Mouse (Mus musculus) mature B cell (primary cell): Measurements from ENCODE around the gene Mael.

ENCODE experiments used
- in situ Hi-C: fragments of 300-500 bp; cut with MboI; formaldehyde crosslinking; loops from 2 replicates; pipeline ENCODE4 v1.14.3; 2019

Gene Mael

DNA sequence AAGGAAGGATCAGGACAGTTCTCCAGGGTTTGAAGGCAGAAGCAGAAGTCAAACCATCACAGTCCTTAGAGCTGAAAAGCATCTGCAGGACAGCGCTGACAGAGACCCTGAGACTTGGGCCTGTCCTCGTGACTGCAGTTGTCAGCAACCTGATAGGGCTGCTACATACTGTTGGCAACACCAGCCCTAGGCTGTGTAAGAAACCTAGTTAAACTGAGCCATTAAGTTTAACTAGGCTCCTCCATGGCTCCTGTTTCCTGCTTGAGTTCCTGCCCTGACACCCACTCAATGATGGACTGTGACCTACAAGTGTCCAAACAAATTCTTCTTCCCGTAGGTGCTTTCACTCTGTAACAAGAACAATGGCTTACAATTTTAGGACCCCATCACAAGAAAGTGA, 33.4 kb downstream of the Mael start:
- in situ Hi-C loops = no loop called here

DNA sequence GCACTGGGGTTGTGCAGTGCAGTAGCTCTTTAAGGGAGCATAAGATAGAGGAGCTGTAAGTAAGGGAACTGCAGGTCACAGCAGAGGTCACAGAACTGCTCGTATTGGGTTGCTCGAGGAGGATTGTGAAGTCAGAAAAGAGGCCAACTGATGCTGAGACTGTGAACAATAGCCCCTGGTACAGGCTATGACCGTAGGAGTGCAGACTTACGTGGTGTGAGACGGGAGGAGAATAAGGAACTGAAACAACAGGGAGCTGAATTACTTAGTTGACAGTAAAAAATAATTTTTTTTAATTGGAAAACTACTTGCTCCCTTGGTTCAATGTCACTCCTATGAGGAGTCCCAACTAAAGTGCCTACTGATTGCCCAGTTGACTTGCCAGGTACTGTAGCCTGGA, 34.4 kb downstream of the Mael start:
- in situ Hi-C loops = no loop called here

DNA sequence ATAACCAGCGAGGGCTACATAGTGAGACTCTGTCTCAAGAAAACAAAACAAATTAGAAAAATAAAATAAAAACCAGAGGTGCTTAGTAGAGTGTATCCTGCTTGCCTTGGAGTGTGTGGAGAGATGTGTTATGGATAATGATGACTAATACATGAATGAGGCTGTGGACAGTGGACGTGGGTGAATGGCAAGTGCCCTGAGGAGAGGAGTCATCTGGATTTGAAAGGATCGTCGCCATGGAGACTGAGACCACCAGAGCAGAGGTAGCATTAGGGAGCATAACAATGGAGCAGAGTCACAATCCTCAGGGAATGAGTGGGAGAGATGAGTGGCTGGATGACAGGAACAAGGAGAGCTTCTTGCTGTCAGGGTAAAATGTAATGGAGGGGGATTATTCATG, 48.7 kb downstream of the Mael start:
- in situ Hi-C loops = no loop called here

DNA sequence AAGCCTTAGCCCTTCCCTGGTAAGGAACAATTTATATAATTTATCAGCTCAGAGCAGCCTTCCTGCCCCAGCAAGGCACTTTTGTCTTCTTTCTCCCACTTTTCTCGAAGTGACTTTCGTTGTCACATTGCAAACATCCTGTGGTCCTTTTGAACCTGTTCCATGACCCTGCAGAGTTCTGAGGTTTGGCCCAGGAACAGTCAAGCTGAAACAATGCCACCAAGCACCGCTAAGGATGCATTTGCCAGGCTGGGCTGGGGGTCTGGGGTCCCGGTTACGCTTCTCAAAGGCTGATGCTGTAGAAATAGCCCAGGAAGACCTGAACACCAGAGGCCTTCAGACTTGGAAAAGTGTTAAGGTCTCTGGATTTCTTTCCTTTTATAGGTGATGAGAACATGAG, 53.2 kb downstream of the Mael start:
- in situ Hi-C loops = no loop called here

DNA sequence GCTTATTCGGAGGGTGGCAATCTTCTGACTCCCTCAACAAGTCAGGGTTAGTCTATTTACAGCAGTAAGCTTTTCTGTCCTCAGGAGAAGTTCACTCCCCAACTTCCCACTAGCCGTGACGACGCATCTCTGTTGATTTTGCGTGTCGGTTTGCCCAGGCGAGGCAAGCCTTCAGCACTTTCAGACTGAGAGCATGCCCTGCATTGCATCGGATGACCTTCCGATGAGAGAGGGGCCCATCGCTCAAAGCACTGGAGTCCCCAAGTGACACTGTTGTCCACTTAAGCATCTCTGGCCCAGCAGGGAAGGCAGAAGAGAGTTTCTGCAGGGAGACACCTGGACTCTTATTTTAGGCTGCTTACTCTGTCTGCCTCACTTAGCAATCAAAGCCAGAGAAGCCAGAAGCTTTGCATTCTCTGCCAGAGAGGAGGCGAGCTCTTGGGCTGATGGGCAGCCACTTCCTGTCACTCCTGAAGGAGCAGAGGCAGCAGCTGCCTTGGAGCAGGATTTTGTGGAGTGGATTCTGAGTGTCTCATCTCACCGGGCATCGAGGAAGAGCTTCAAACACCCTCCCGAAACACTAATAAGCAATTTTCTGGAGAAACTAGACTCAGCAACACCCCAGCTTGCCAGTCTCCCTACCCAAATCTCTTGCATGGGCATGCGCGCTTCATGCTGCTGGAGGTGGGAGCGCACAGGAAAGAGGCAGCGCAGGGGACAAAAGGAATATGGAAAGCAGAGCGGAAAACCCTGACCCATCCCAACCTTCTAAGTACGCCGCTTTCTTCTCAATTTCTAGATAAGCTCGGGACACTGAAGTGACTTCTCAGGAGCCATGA, 53.9 kb downstream of the Mael start:
- in situ Hi-C loops = no loop called here

DNA sequence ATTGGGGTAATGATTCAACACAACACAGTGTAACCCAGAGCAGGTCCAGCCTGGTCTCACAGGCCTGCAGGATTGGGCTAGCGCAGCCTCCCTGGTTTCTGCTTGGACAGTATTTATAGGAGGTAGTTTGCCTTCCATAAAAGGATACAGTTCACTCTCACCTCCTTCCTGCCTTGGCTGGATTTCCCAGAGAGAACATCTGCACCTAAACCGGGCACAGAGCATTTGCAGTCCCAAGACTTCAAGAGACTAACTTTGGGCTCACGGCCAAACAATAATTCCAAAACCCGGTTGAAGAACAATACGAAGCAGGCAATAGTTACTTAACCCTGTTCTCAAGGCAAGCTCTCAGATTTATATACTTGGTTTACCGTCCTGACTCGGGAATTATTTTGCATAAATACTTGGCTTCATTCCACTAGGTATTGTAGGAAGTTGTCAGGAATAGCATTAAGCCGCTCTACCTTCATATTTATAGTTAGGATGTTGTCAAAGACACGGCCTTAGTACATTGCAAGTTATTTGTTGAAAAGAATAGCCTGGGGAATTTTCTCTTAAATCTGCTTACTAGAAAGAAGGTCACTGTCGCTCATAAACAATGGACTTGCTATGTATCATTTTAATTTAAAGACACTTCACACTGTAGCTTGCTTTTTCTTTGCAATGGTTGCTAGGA, 55.5 kb downstream of the Mael start:
- in situ Hi-C loops = no loop called here

DNA sequence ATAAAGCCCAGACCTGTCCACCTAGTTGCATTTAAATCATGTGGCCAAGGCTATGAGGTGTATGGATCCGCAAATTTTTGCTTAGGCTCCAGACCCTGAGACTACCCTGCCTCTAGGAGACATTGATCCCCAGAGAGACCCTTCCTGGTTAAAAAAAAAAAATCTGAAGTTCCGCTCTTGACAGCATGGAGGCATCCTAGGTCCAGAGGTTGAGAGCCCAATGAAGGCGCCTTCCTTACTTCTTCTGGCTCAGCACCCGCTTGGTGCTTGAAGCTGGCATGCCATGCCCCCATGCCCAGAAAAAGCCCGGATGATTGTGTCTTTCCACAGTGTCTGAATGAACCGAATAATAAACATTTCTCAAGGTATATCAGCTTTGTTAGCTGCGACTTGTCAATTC, 57.0 kb downstream of the Mael start:
- in situ Hi-C loops = no loop called here

DNA sequence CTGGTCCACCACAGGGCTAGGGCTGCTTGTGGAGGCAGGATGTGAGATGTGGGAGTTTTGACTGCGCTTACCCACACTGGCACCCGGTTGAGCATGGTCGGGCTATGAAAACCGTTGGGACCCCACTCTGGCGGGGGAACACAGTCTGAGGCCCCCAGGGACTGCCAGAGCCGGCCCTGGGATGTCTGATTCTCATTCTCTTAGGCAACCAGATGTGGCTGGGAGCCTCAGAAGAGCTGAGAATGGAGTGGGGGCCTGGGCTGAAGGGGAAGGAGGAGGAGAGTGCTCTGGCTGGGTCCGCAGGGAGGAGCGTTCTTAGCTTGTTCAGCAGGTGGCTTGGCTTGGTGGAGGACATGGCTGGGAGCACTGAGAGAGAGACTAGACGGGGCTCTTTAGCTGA, 64.9 kb downstream of the Mael start:
- in situ Hi-C loops = loop anchor here (25.0 kb wide), 1 partner anchor 536 kb away; the partner anchor contains the start of gene Mpzl1

DNA sequence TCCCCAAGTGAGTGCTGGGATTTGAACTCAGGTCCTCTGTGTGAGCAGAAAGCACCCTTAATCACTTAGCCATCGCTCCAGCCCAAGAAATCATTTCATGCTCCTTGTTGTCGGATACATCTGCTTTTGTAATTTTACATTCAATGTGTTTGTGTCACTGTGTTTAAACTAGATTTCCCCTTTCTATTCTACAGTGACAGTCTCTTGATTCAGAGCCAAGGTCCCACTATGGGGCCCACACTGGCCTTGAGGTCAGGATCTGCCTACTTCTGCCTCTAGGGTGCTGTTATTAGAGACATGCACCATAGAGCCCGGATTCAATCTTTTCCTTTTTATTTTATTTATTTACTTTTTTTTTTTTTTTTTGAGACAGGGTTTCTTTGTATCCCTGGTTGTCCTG, 65.6 kb downstream of the Mael start:
- in situ Hi-C loops = loop anchor here (25.0 kb wide), 1 partner anchor 536 kb away; the partner anchor contains the start of gene Mpzl1

DNA sequence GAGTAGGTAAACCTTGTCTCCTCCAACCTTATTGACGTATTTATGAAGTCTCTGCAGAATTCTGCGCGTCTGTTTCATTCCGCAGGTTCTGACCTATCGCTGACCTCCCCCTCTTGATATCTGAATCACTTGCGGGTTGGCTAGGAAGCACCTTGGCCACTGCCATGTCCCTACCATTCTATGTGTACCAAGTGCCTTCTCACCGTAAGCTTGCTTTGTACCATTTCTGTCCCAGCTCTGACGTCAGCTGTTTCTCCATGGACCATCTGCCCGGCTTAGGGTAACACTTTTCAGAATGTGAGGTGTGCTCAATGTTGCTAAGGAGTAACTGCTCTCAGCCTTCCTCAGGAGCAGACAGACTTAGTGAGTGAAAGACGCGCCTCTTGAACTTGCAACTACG, 67.7 kb downstream of the Mael start:
- in situ Hi-C loops = loop anchor here (25.0 kb wide), 1 partner anchor 534 kb away; the partner anchor contains the start of gene Mpzl1

DNA sequence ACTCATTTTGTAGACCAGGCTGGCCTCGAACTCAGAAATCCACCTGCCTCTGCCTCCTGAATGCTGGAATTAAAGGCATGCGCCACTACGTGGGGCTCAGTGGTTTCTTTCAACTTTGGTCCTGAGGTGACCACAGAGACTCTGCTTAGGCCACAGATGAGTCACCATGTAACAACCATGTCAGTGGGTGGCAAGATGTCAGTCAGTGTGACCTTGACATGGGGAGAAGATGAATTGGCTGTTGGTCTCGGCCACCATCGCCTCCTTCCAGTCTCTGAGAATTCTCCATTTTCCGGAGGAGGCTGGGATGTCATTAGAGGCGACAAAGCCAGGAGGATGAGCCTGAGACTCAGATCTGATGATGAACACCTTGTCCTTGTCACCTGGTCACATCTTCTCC, 68.8 kb downstream of the Mael start:
- in situ Hi-C loops = loop anchor here (25.0 kb wide), 1 partner anchor 532 kb away; the partner anchor contains the start of gene Mpzl1

DNA sequence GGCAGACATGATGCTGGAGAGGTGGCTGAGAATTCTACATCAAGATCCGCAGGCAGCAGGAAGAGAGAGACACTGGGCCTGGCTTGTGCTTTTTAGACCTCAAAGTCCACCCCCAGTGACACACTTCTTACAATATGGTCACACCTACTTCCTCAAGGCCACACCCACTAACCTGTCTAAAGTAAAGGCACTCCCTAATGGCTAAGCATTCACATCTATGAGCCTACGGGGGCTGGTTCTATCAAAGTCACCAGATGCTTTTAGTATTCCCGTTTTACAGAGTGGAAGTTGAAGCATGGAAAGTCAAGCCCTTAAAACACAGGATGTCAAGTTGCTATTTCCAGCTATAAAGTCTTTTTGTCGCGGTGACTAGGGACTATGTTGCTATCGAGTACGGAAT, 70.5 kb downstream of the Mael start:
- in situ Hi-C loops = loop anchor here (25.0 kb wide), 1 partner anchor 531 kb away; the partner anchor contains the start of gene Mpzl1

DNA sequence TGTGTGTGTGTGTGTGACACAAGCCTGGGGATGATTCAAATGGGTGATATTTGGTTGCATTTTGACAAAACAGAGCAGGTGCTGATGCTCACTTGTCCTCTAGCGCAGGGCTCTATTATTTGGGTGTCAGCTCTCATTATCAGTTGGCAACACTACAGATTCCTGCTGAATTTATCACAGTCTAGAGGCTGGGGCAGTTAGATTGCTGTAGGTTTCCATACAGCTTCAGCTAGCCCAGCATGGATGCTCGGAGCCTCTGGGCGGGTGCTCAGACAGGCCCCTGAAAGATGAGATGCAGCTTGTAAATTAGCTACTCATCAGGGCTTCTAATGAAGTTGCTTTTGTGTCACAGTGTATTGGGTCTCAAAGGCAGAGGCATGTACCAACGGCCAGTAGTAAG, 71.1 kb downstream of the Mael start:
- in situ Hi-C loops = loop anchor here (25.0 kb wide), 1 partner anchor 530 kb away; the partner anchor contains the start of gene Mpzl1

DNA sequence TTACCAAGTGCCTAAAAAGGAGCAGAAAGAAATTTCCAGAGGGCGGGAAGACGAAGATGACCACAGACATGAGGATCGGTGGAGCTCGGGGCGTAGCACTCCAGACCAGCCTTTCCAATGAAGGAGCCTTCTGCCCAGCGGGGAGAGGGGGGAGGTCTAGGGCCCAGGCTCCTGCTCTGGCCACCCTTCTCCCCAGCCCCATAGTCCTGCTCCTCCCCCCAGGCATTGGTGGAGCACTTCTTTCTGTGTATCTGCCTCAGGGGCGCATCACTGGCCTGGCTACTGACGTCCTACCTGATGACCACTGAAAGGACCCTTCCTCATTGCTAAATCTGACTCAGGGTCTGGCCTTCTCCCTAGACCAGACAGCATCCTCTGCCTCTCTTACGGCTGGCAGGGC, 73.4 kb downstream of the Mael start:
- in situ Hi-C loops = loop anchor here (25.0 kb wide), 1 partner anchor 528 kb away; the partner anchor contains the start of gene Mpzl1

DNA sequence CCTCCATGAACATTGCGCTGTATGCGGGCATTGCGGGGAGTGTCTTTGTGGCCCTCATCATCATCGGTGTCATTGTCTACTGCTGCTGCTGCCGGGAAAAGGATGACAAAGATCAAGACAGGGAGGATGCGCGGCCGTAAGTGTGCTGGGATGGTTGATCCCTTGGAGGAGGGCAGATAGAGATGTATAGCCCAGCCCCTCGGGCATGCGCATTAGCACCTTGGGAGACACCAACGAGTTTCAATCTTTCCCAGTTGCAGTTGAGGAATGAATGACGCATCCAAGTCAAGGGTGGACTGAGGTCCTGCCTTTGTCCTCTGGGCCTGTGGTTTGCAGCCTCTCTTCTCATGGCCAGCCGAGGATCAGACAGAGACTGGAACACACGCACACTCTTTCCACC, 74.0 kb downstream of the Mael start:
- in situ Hi-C loops = loop anchor here (25.0 kb wide), 1 partner anchor 527 kb away; the partner anchor contains the start of gene Mpzl1

DNA sequence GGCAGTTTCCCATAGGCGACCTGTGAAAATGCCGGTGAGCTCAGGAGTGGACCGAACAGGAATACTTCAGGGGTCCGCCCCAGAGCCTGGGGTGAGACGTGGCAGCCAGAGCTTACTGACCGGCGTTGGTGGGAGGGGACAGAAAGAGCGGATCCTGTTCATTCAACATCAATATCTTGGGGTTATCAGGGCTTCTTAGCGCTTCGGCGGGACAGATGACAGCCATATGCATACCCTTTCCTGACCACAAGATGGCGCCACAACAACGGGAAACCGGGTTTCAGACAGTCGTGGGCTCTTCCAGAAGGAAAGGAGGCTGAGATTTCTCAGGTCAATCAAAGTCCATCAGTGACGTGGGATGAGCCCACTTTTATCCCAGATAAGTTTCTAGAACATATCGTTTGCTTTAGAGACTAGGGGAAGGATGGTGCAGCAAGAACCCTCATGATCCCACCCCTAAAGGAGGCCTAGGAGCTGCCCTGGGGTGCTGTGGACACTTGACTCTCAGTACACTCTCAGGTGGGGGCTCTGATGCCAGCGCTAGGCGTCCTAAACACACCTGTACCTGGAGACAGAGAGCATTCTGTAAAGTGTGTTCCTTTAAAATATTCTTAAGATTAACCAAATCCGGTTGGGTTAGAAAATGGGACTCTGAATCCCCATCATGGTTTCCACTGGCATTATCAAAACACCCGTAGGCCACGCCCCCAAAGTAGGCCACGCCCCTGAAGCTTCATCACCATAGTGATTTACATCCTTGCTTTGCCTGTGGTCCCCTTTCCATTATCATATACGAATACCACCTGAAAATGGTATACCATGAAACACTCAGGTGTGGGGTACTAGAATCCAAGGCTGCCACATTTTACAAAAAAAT, 77.7 kb downstream of the Mael start:
- in situ Hi-C loops = loop anchor here (25.0 kb wide), 1 partner anchor 524 kb away; the partner anchor contains the start of gene Mpzl1

DNA sequence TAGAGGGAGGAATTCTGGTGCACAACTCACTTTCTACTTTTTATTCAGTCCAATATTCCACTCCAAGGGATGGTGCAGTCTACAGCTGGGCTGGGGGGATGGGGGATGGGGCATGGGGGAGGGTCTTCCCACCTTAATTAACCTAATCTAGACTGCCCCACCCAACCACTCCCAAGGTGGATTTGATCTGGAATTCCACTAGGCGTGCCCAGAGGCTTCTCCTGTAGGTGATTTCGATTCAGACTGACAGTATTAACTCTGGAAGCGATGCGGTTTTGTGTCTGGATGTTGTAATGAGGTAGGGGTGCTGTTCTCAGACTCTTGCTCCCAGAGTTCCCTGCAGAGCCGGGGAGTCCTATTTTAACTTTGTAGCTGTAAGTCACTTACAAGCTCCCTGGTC, 78.4 kb downstream of the Mael start:
- in situ Hi-C loops = loop anchor here (25.0 kb wide), 1 partner anchor 523 kb away; the partner anchor contains the start of gene Mpzl1

DNA sequence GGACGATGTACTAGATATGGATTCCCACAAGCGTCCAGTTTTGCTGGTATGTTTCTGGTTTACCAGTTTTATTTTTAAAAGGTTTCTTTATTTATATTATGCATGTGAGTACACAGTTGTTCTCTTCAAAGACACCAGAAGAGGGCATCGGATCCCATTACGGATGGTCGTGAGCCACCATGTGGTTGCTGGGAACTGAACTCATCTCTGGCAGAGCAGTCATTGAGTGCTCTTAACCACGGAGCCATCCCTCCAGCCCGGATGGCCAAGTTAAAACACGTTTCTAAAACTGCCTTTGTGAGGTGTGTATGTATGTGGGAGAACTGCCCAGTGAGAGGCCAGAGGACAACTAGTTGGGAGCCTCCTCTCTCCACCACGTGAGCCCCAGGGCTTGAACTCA, 79.9 kb downstream of the Mael start:
- in situ Hi-C loops = loop anchor here (10.0 to 25.0 kb wide), 3 partner anchors 174 to 521 kb away; partner anchors contain the start of gene Mpzl1

DNA sequence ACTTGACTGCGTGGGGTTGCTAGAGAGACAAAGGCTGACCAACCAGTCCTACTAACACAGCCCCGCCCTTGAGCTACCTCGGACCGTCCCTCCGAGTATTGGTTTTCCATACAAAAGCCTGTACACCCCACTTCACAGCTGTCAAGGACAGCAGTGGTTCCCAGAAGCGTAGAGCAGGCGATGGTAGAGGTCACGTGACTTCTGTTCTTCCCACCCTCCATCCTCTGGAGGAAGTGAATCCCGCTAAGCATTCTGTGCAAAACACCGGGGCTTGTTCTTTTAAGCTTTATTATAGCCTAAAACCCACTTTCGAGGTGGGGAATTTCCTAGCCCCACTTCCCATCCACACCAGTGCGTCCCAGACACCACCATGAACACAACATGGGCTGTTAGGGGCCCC, 80.8 kb downstream of the Mael start:
- in situ Hi-C loops = loop anchor here (10.0 to 25.0 kb wide), 3 partner anchors 173 to 520 kb away; partner anchors contain the start of gene Mpzl1

DNA sequence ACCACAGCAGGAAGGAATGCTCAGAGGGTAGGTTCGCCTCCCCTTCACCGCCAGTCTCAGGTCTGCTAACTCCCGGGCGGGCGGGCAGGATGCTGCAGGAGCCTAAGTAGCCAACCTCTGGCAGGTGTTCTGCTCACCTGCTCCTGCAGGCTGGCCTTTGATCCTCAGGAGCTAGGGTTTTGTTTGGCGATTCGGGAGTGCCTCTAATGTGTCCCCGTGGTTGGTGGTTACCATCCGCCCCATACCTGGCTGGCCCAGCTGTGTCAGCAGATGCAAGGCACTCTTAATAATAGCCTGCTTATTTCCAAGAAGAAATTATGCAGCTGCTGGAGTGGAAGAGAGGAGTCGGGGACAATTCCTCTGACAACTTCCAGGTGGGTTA, 83.4 kb downstream of the Mael start:
- in situ Hi-C loops = loop anchor here (10.0 to 25.0 kb wide), 3 partner anchors 170 to 518 kb away; partner anchors contain the start of gene Mpzl1
